Mouse (Mus musculus) embryonic facial prominence, embryonic 11.5 days (tissue): ENCODE data around the gene Fbxw21. TPM values are rescaled to one million over a fixed set of nuclear protein-coding genes. Genes with fewer than 3 reads are reported as not detected.
"Not testable (repeated sequence)": the region's sequence is repeated elsewhere in the genome, so short reads cannot be mapped to it uniquely, and the experiment has no call there.

Source experiments
- ATAC-seq: fragments of 200-750 bp; cut with Nextera tagmentation; replicated peaks from 2 replicates; pipeline ENCODE4 v1.8.0; 2017; ENCODE audit warnings: low read depth; ENCODE audit not compliant: insufficient number of reproducible peaks, low FRiP score, low TSS enrichment
- DNase-seq: peaks from one replicate; pipeline ENCODE4 v3.0.0-alpha.2; 2015; ENCODE audit warnings: low spot score
- H3K27ac ChIP-seq: fragments of 300-500 bp; sonication (generic); replicated peaks from 2 replicates; pipeline ENCODE4 v1.5.1; 2014; ENCODE audit warnings: mild to moderate bottlenecking, low read depth, low read length, control low read depth
- H3K27me3 ChIP-seq: fragments of 300-500 bp; sonication (generic); 2 replicates; pipeline ENCODE4 v1.6.1; 2014; ENCODE audit warnings: mild to moderate bottlenecking, low read length, moderate library complexity, mixed read lengths; ENCODE audit not compliant: control insufficient read depth, insufficient read depth
- H3K36me3 ChIP-seq: fragments of 300-500 bp; sonication (generic); replicated peaks from 2 replicates; pipeline ENCODE4 v1.6.1; 2014; ENCODE audit warnings: low read depth, mild to moderate bottlenecking, low read length, moderate library complexity, mixed read lengths; ENCODE audit not compliant: control insufficient read depth, insufficient read depth
- H3K4me1 ChIP-seq: fragments of 300-500 bp; sonication (generic); 2 replicates; pipeline ENCODE4 v1.6.1; 2014; ENCODE audit warnings: low read length, mixed read lengths; ENCODE audit not compliant: control insufficient read depth, insufficient read depth
- H3K4me2 ChIP-seq: fragments of 300-500 bp; sonication (generic); 2 replicates; pipeline ENCODE4 v1.6.1; 2014; ENCODE audit warnings: low read depth, mild to moderate bottlenecking, control low read depth, low read length, moderate library complexity
- H3K4me3 ChIP-seq: fragments of 300-500 bp; sonication (generic); 2 replicates; pipeline ENCODE4 v1.5.1; 2014; ENCODE audit warnings: low read depth, low read length, control low read depth
- H3K9ac ChIP-seq: fragments of 300-500 bp; sonication (generic); replicated peaks from 2 replicates; pipeline ENCODE4 v1.6.1; 2014; ENCODE audit warnings: mild to moderate bottlenecking, control low read depth, low read length
- H3K9me3 ChIP-seq: fragments of 300-500 bp; sonication (generic); replicated peaks from 2 replicates; pipeline ENCODE4 v1.6.1; 2016; ENCODE audit warnings: mild to moderate bottlenecking, low read length, inconsistent platforms, mixed read lengths; ENCODE audit not compliant: control insufficient read depth
- WGBS: fragments of 180-500 bp; shearing (Covaris S2); extraction: QIAGEN DNeasy Blood & Tissue Kit; methylation state at CpG from one replicate; pipeline ENCODE4 v1.1.7; 2014; 5-methylcytosine and 5-hydroxymethylcytosine counted together
- polyA plus RNA-seq: library from polyadenylated mRNA; unstranded; fragments of >200 nt; fragmentation: Nextera tagmentation; extraction: Ambion mirVana; gene quantifications from 2 replicates; pipeline ENCODE4 v1.2.1, GENCODE M21; 2014

Gene Fbxw21
- polyA plus RNA-seq, 1 experiment from 2014 or later = not detected

DNA sequence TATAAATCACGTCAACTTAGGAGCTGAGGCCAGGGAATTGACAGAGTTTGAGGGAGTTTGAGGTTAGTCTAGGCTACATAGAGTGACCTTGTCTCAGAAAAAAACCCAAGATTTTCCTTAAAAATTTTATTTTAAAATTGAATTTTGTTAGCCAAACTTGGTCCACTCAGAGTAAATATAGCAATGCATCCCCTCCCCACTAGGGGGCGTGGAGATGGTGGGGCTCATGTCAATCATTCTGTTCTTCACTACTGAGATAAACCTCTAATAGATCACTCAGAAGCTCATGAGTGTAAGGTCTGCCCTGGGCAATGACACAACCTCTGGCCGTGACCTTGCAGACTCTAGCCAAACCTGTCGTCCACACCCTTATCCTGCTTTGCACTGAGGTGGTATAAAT, 21.4 kb downstream of the Fbxw21 start:
- not testable (repeated sequence) for H3K4me2 ChIP-seq, H3K4me1 ChIP-seq, H3K4me3 ChIP-seq, DNase-seq, H3K9ac ChIP-seq, H3K36me3 ChIP-seq, H3K9me3 ChIP-seq, ATAC-seq, H3K27ac ChIP-seq, H3K27me3 ChIP-seq
- WGBS = 65% methylated on average over 4 of the region's 4 CpGs

DNA sequence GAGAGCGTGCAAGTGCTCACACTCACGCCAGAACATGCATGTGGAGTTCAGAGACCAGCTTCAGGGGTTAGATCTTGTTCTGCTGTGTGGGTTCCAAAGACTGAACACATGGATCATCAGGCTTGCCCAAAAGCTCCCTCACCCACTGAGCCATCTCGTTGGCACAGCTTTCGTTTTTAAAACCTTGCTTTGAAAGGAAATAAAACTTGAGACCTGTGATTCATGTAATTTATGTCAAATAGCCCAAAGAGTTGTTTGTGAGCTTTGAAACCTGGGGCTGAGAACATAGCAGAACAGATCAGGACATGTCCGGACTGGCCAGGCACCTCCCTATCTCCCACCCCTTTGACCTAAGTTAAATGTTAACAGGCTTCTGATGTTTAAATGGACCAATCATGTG, 31.8 kb downstream of the Fbxw21 start:
- DNase-seq (no peak), ATAC-seq (no peak)
- WGBS = 92% methylated on average over 5 of the region's 5 CpGs

DNA sequence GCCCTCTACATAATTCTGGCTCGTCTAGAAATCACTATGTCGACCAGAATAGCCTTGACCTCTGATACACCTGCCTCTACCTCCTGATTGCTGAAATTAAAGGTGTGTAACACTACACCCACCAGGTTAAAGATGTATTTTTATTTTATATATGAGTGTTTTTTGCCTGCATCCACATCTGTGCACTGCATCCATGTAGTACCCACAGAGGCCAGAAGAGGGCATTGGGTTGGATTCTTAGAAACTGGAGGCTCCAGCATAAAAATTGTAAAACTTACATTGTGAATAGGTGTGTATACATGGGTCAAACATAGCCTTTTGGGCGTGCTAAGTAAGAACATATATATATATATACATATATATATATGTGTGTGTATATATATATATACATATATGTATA, 33.6 kb downstream of the Fbxw21 start:
- H3K4me3 ChIP-seq = no peak overlapping the region
- H3K9me3 ChIP-seq = no peaks in the 10 kb centered on the region
- H3K36me3 ChIP-seq = no peaks in the 10 kb centered on the region
- no peaks in the 10 kb centered on the region for H3K4me1 ChIP-seq
- DNase-seq = peak; percentile 40
- 47% methylated on average over 3 of the region's 3 CpGs for WGBS
- H3K27me3 ChIP-seq = no peaks in the 10 kb centered on the region
- H3K9ac ChIP-seq = no peak overlapping the region
- ATAC-seq = no peak
- no peak overlapping the region for H3K4me2 ChIP-seq
- H3K27ac ChIP-seq = no peak overlapping the region

More for the DNA sequence above, 31.8 kb downstream of the Fbxw21 start:
- Histone ChIP-seq H3K4me1 (no peaks in the 10 kb centered on the region), H3K9ac (no peak overlapping the region), H3K27me3 (no peaks in the 10 kb centered on the region), H3K4me3 (no peak overlapping the region), H3K27ac (no peak overlapping the region), H3K9me3 (no peaks in the 10 kb centered on the region), H3K36me3 (no peaks in the 10 kb centered on the region), H3K4me2 (no peak overlapping the region)

DNA sequence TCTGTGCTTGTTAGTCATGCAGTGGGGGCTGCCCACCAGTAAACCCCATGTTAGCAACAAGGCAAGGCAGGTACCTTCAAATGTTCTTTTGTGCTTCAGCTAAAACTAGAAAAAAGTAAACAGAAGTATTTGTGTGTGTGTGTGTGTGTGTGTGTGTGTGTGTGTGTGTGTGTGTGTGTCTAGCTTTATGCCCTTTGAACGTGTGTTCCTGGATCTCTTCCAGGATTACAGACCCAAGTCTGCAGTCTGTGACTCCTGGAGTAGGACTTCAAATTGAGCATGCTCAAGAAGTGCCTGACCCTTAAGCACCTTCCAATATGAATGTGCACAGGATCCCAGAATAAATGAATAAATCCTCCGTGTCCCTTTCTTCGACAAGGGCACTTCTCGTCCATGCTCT, 34.8 kb downstream of the Fbxw21 start:
- Histone ChIP-seq H3K9ac (no peak overlapping the region), H3K27ac (no peak overlapping the region), H3K4me3 (no peak overlapping the region), H3K4me1 (no peaks in the 10 kb centered on the region), H3K27me3 (no peaks in the 10 kb centered on the region), H3K9me3 (no peaks in the 10 kb centered on the region), H3K36me3 (no peaks in the 10 kb centered on the region), H3K4me2 (no peak overlapping the region)
- DNase-seq = no peak
- WGBS = 86% methylated on average over 4 of the region's 4 CpGs
- ATAC-seq = no peak

DNA sequence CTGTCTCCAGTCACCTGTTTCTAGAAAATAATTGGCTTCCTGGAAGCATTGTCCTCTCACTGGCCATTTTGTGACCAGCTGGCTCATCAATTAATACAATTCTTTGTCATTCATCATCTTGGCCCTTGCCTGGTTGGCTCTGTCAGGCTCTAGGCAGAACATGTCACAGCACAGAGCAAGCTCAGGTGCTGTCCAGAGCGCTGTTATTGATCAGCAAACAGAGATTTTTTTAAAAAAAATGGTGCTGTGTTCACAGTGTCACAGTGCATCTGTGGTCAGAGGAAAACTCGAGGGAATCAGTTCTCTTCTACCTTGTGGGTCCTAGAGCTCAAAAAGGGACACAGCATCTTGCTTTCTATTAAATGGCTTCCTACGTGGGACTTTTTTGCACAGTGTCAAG, 36.4 kb downstream of the Fbxw21 start:
- H3K4me3 ChIP-seq = no peak overlapping the region
- no peaks in the 10 kb centered on the region for H3K36me3 ChIP-seq
- no peaks in the 10 kb centered on the region for H3K27me3 ChIP-seq
- DNase-seq = no peak
- H3K9me3 ChIP-seq = no peaks in the 10 kb centered on the region
- no peak overlapping the region for H3K9ac ChIP-seq
- WGBS = 71% methylated on average over 3 of the region's 3 CpGs
- no peak for ATAC-seq
- no peak overlapping the region for H3K4me2 ChIP-seq
- H3K27ac ChIP-seq = no peak overlapping the region
- no peaks in the 10 kb centered on the region for H3K4me1 ChIP-seq

DNA sequence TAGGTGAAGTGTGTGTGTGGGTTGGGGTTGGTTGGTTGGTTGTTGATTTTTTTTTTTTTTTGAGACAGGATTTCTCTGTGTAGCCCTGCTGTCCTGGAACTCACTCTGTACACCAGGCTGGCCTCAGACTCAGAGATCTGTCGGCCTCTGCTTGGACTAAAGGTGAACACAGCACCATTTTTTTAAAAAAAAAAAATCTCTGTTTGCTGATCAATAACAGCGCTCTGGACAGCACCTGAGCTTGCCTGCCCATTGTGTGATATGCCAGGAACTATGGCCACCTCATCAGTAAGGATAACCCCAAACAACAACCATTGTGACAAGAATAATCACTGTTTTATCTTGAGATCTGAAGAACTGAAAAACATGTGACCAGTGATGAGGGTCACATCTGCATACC, 36.8 kb downstream of the Fbxw21 start:
- DNase-seq = no peak
- 68% methylated on average over 2 of the region's 2 CpGs for WGBS
- Histone ChIP-seq H3K36me3 (no peaks in the 10 kb centered on the region), H3K27ac (no peak overlapping the region), H3K4me1 (no peaks in the 10 kb centered on the region), H3K27me3 (no peaks in the 10 kb centered on the region), H3K9me3 (no peaks in the 10 kb centered on the region), H3K4me3 (no peak overlapping the region), H3K4me2 (no peak overlapping the region), H3K9ac (no peak overlapping the region)
- no peak for ATAC-seq

DNA sequence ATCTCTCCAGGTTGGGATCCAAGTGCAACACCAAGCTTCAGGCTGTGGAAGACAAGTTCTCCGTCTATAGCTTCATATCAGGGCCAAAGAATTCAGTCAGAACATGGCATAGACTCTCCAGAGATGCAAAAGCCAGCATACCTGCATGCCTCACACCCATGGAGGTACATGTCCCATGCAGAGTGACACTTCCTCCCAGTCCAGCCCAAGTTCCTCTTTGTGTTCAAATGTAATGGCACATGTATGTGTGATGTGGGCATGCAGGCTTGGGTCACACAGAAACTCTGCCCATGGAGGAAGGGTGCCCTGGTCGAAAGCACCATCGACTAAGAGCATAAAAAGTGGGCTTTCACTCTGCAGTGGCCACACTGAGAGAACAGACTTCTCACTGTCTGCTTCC, 37.7 kb downstream of the Fbxw21 start:
- Histone ChIP-seq H3K27ac (no peak overlapping the region), H3K36me3 (no peaks in the 10 kb centered on the region), H3K27me3 (no peaks in the 10 kb centered on the region), H3K4me3 (no peak overlapping the region), H3K4me1 (no peaks in the 10 kb centered on the region), H3K9me3 (no peaks in the 10 kb centered on the region), H3K4me2 (no peak overlapping the region), H3K9ac (no peak overlapping the region)
- 87% methylated on average over 3 of the region's 3 CpGs for WGBS
- ATAC-seq = no peak
- DNase-seq = no peak

DNA sequence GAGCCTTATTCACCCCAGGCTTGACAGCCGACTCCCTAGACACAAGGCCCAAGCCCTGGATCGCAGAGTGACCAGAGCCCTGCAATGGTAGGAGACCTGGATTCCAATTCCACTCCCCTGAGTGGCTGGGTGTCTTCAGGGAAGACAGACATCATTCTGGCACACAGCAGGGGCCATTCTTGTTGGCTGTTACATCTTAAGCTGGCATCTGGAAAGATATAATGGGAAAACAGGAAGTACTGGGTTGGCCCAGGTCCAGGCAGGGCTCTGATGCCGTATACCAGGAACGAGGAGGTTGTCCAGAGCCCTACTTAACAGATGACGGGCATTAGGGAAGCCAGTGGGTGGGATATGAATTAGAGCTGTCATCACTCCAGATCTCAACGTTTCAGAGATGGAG, 38.6 kb downstream of the Fbxw21 start:
- Histone ChIP-seq H3K27ac (no peak overlapping the region), H3K4me1 (no peaks in the 10 kb centered on the region), H3K4me2 (no peak overlapping the region), H3K9ac (no peak overlapping the region), H3K9me3 (no peaks in the 10 kb centered on the region), H3K4me3 (no peak overlapping the region), H3K27me3 (no peaks in the 10 kb centered on the region), H3K36me3 (no peaks in the 10 kb centered on the region)
- ATAC-seq = 0 out of 2 replicates have a peak, but pooled peaks have one; percentile 10
- no peak for DNase-seq
- WGBS = 60% methylated on average over 6 of the region's 6 CpGs
